Mouse (Mus musculus) skeletal muscle tissue, adult 2 months (tissue): ENCODE measurements around the gene Gm45062.

Source experiments
- DNase-seq: peaks from one replicate; pipeline ENCODE4 v3.0.0-alpha.2; 2012; ENCODE audit warnings: low read depth, low spot score

Gm45062 gene

DNA sequence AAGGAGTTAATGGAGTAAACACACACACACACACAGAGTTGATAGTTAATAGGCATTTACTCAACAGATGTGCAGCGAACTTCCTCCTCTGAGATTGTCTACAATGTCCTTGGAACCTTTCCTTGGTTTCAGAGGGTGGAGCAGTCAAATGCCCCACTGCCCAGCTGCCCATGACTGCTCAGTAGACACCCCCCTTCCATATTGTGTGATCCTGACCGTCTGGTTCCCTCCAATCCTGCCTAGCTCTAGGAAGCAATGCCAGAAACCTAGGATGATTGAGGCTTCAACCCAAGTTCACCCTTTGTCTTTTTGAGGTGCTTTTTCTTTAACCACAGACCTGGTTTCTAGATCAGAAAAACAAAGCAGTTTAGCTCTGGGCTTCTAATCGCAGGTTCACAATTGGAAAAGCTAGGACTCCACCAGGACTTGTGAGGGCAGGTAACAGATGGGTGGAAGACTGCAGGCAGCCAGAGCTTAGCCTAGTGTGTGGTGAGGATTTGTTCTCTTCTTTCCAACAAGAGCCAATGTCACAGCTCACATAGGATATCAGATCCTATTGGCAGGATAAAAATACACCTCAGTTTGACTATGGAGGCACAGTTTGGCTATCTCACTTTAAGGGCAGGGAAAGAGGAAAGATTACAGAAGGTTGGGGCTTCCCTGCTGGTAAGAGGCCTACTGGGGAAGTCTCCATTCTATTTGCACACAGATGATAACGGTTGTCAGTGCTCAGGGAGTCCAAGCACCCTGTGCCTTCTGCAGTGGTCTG, 360.5 kb downstream of the Gm45062 start:
- no peak for DNase-seq

GRCm38 (mm10) chr6:8623045-8623444, 363.8 kb downstream of the Gm45062 start:
- no peak for DNase-seq

- DNase-seq, result no peak
Measured at GRCm38 (mm10) chr6:8628226-8628625, 369.0 kb downstream of the Gm45062 start.

GRCm38 (mm10) chr6:8628715-8629267, 369.5 kb downstream of the Gm45062 start:
- DNase-seq, result peak; percentile 7

DNA sequence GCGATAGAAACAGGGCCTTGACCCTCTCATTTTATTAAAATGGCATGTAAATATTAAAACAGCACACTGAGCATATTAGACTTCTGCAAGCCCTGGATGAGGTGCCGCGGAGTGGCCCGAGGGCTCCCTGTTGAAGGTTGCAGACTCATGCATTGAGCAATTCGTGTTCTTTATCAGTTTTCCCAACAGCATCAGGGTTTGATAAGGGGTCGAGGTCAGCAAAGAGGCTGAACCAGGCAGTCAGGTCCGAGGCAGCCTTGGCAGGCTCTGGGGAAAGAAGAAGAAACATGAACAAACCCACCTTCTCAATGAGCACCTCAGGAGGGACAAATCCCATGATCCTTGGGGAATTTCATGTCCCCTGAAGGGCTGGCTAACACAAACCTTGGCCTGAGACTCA, 371.3 kb downstream of the Gm45062 start:
- no peak for DNase-seq

GRCm38 (mm10) chr6:8631362-8631761, 372.1 kb downstream of the Gm45062 start:
- no peak for DNase-seq

DNA sequence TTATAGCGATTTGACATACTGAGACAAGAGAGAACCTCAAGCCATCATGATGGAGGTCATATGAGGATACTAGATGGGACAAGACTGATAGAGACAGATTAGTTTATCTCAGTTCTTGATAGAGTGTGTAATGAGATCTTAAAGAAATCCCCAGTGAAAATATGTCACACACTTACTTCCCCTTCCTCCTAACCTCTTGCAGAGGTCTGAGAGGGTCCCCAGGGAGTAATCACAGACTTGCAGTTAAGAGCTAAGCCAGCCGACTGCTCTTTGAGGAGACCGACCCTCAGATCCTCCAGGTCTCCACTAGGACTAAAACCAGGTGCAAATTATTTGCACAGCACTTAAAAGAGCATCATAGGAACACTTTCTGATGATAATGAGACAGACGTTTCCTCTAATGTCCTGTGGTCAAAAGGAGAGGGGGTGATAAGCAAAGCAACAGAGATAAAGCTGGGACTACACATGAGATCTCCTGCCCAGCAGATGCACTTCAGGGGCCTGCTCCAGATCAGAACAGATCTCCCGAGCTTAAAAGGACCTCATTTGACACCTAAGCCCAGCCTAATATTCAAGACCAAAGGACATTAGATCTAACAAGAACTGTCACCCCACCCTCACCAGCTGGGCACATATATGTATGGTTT, 372.9 kb downstream of the Gm45062 start:
- DNase-seq, result no peak

DNA sequence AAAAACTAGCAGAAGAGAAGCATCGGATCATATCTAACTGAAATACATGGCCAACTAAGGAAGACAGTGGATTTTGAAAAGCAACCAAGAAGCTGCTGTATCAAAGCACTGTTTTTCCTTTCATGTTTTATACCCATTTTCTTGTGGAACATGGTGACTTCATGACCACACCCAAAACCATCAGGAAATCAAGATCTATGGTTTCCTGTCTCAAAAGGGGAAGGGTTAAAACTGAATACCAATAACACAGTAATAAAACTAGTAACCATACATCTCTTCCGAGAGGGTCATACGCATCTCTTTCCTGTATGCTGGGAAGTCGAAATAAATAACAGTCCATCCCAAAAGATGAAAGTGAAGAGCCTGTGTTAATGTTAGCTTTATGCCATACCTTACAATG, 373.5 kb downstream of the Gm45062 start:
- no peak for DNase-seq

DNA sequence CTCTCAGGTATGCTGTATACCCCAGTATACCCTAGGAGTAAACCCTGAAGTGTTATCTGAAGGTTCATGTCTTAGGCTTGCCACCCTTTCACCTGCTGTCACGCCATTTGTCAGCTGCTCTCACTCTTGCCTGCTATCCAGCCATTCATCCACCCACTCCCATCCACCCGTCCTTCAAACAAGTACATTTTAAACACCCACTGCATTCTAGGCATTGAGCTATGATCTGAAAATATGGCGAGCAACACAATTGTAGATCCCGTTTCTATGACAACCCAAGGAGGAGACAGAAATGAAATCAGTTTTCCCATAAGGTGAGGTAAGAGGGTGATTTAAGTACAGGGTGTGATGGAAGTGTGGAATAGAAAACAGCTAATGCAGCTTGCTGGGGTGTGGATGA, 378.9 kb downstream of the Gm45062 start:
- DNase-seq, result no peak

DNA sequence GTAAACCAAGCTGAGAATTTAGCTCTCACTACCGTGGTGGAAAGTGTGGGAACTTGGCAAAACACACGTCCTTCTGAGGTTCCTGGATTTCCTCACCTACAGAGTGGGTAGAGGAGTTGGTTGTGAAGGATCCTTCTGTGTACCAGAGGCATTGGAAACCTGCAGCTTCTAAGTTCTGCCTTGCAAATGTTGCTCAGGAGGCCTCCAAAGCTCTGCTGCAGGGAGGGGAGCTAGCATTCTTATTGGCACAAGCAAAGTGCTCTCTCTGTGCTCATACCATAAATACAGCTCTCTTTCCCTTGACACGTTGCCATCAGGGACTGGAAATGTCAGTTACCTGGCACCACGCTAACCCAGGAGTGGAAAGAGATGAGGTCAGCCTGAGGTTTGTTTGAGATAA, 379.6 kb downstream of the Gm45062 start:
- peak; percentile 25 for DNase-seq

DNA sequence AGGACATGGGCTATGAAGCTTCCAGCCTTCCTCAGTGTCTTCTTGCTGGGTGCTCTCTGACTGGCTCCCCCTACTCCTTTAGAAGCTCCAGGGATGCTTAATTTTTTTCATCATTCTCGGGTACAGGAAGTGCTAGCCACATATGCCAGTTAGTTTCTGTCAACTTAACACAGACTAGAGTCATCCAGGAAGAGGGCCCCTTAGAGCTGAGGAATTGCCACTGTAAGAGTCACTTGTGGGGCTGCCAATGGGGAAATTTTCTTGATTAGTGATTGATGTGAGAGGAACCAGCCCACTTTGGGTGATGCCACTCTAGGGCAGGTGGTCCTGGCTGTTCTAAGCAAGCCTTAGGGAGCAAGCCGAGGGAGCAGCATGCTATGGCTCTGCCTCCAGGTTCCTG, 380.3 kb downstream of the Gm45062 start:
- no peak for DNase-seq

DNA sequence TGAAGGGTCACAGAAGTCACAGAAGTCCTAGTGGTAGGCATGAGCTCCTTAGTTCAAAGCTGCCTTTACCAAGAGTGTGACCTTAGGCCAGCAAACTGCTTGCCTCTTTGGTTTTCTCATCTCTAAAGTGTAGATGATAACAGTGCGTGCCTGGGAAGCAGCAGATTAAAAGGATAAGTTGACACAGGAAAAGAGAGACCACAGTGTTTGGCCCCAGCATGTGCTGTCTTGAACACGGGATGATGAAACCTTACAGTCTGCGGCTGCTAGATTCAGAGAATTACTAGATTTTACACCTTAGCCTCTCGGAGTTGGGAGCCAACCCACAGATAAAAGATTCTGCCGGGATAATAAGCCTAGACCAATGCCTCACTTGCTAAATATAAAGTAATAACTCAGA, 381.6 kb downstream of the Gm45062 start:
- DNase-seq, result no peak

GRCm38 (mm10) chr6:8644703-8645102, 385.5 kb downstream of the Gm45062 start:
- no peak for DNase-seq

DNA sequence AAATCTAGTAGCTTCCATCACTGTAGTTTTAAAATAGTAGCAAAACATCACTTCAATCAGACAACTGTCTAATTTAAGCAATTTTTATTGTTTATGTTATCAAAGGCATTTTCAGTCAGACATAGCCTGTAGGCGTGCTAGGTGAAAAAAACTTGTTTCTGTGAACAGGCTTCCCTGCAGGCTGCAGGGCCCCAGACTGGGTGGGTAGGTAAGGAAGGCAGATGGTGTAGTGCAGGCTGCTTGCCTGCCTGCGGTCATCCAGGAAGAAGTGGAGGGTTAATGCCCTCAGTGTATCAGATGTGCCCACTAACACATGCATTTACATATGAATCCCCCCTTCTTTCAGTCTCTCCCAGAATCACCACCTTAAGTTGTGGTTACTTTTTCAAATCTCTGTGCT, 386.5 kb downstream of the Gm45062 start:
- no peak for DNase-seq
